ENCODE assay signal across 29 mouse cellular contexts in genomic region chr6:129085098-129085497, GRCm38 (mm10). TPM values are rescaled to one million over a fixed set of nuclear protein-coding genes. Genes with fewer than 3 reads are reported as not detected.
"Had no signal": no experiment of that assay in that cellular context is flagged by ENCODE, and none has a peak within 500 bp of the region (broad histone marks: within the 10 kb centered on the region; RNA-seq: fewer than 3 reads in every experiment).

No protein-coding gene starts in this region.

- DNase-seq: cerebellum, adult 9-11 months; cerebellum, postnatal 10 days; cerebellum, postnatal 14 days; cerebellum, postnatal 25 days; cerebellum, postnatal 36 days; embryo, embryonic 11 days; forebrain, postnatal 0 days; gastrocnemius, adult 2 months; gastrocnemius, postnatal 10 days; gastrocnemius, postnatal 14 days; gastrocnemius, postnatal 25 days; gastrocnemius, postnatal 36 days; heart, adult 11 months; heart, adult 18-20 months; heart, adult 2 months had no signal

- H3K4me2 ChIP-seq: embryonic facial prominence, embryonic 12.5 days; embryonic facial prominence, embryonic 13.5 days; embryonic facial prominence, embryonic 15.5 days; forebrain, embryonic 15.5 days; heart, embryonic 11.5 days had no signal

- ATAC-seq: forebrain, embryonic 14.5 days; forebrain, embryonic 15.5 days; forebrain, embryonic 16.5 days; forebrain, postnatal 0 days had no signal

- H3K4me1 ChIP-seq: embryonic facial prominence, embryonic 10.5 days; embryonic facial prominence, embryonic 12.5 days; embryonic facial prominence, embryonic 13.5 days; embryonic facial prominence, embryonic 15.5 days; forebrain, embryonic 10.5 days; forebrain, embryonic 15.5 days; heart, embryonic 10.5 days had no signal

- H3K36me3 ChIP-seq: embryonic facial prominence, embryonic 10.5 days; embryonic facial prominence, embryonic 12.5 days; embryonic facial prominence, embryonic 13.5 days; embryonic facial prominence, embryonic 15.5 days; forebrain, embryonic 10.5 days; forebrain, embryonic 15.5 days; heart, embryonic 10.5 days had no signal

- H3K9me3 ChIP-seq: embryonic facial prominence, embryonic 10.5 days; embryonic facial prominence, embryonic 12.5 days; embryonic facial prominence, embryonic 13.5 days; embryonic facial prominence, embryonic 15.5 days; forebrain, embryonic 10.5 days; forebrain, embryonic 15.5 days; heart, embryonic 10.5 days had no signal

- H3K27me3 ChIP-seq: embryonic facial prominence, embryonic 12.5 days; embryonic facial prominence, embryonic 13.5 days; embryonic facial prominence, embryonic 15.5 days; forebrain, embryonic 15.5 days had no signal

- H3K9ac ChIP-seq: embryonic facial prominence, embryonic 12.5 days; embryonic facial prominence, embryonic 13.5 days; embryonic facial prominence, embryonic 15.5 days; forebrain, embryonic 15.5 days; forebrain, postnatal 0 days had no signal

- H3K27ac ChIP-seq: embryonic facial prominence, embryonic 10.5 days; embryonic facial prominence, embryonic 12.5 days; embryonic facial prominence, embryonic 13.5 days; embryonic facial prominence, embryonic 15.5 days; forebrain, embryonic 10.5 days; forebrain, embryonic 15.5 days; gastrocnemius, adult 2 months; heart, adult 2 months; heart, embryonic 10.5 days had no signal

- H3K4me3 ChIP-seq: embryonic facial prominence, embryonic 10.5 days; embryonic facial prominence, embryonic 12.5 days; embryonic facial prominence, embryonic 13.5 days; embryonic facial prominence, embryonic 15.5 days; erythroblast, embryonic 14.5 days; forebrain, embryonic 10.5 days; forebrain, embryonic 15.5 days; gastrocnemius, adult 2 months; heart, adult 2 months; heart, embryonic 10.5 days had no signal

RNA-seq across cellular contexts. Expression of gene Clec2e, which starts 15.6 kb away (rescaled TPM):
- polyA plus RNA-seq: cortical plate, adult 2 months; embryonic facial prominence, embryonic 10.5 days; embryonic facial prominence, embryonic 11.5 days; embryonic facial prominence, embryonic 12.5 days; embryonic facial prominence, embryonic 13.5 days; embryonic facial prominence, embryonic 15.5 days; erythroblast, embryonic 14.5 days; forebrain, embryonic 10.5 days; forebrain, embryonic 11.5 days; forebrain, embryonic 14.5 days; forebrain, embryonic 15.5 days; forebrain, embryonic 16.5 days; forebrain, postnatal 0 days; heart, embryonic 10.5 days; heart, embryonic 11.5 days had no signal

RNA-seq across cellular contexts. Expression of gene Klrb1f, which starts 39.4 kb away (rescaled TPM):
- polyA plus RNA-seq: cortical plate, adult 2 months; embryonic facial prominence, embryonic 10.5 days; erythroblast, embryonic 14.5 days; forebrain, embryonic 10.5 days; forebrain, embryonic 11.5 days; heart, embryonic 10.5 days had no signal
